Mouse (Mus musculus) naive thymus-derived CD4-positive, alpha-beta T cell, adult 5 months (primary cell): ENCODE data around the gene Stk40. TPM values are rescaled to one million over a fixed set of nuclear protein-coding genes. Genes with fewer than 3 reads are reported as not detected.

Source experiments
- polyA plus RNA-seq: library from polyadenylated mRNA; unstranded; fragments of 100-300 nt; shearing (Covaris generic); gene quantifications from one replicate; pipeline ENCODE4 v1.2.1, GENCODE M21; 2017

Stk40 gene
- 42.3 TPM for polyA plus RNA-seq

GRCm38 (mm10) chr4:126103590-126104068 lies at the start of gene Stk40:
TSS of gene Stk40 (plus strand) at chr4:126103957.

DNA sequence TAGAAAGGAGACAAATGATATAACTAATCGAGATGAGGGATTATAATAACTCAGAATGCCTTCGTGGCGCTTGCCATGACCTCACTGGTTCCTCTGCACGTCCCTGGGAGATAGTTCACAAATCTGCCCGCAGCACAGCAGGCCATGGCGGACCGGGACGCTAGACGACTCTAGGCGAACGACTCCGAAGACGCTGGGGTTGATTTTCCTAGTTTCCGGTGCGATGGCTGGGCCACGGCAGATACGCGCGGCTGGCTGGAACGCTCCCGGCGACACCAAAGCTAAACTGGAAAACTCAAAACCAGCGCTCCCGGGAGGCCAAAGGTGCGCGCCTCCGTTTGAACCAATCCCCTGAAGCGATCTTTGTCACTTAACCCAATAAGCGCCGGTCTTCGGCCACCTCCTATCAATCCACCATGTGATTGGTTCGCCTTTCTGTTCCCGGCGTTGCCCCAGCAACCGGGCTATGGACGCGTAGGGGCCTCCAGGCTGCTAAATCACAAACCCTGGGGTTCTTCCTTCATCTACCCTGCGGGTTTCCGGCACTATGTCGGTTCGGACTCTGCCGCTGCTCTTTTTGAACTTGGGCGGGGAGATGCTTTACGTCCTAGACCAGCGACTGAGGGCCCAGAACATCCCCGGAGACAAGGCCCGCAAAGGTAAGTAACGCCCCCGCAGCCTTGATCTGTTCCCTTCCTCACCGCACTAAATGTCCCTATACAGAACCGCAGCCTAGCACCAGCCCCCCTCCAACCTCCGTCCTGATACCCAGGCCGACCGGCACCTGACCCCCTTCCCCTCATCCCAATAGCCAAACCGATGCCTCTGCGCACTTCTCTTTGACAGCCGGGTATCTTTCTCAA lies 45.4 kb upstream of the Stk40 start, which contains the start of gene Oscp1:
TSS of gene Oscp1 (plus strand) at position 432 of the 863 bp plus-strand sequence.

GRCm38 (mm10) chr4:126096464-126097111 lies 7.2 kb upstream of the Stk40 start, which contains the start of gene Lsm10:
TSS of gene Lsm10 (plus strand) at chr4:126096623.

GRCm38 (mm10) chr4:126147533-126148160 lies 43.9 kb downstream of the Stk40 start, which contains the start of gene Eva1b:
TSS of gene Eva1b (plus strand) at chr4:126147744.

GRCm38 (mm10) chr4:126163067-126163659 lies 59.4 kb downstream of the Stk40 start, which contains the start of gene Sh3d21:
TSS of gene Sh3d21 (minus strand) at chr4:126163491.

Other genes starting within 250 kb of the Stk40 start
- gene Csf3r, start 79.4 kb upstream of the Stk40 start, polyA plus RNA-seq: not detected
- gene Mrps15, start 57.0 kb upstream of the Stk40 start, polyA plus RNA-seq: 81.3 TPM
- 0.07 TPM for gene Oscp1, start 45.4 kb upstream of the Stk40 start, polyA plus RNA-seq
- gene Lsm10, start 7.3 kb upstream of the Stk40 start, polyA plus RNA-seq: 16.6 TPM
- gene Eva1b, start 43.8 kb downstream of the Stk40 start, polyA plus RNA-seq: 20.7 TPM
- gene Sh3d21, start 59.5 kb downstream of the Stk40 start, polyA plus RNA-seq: 0.91 TPM
- gene Thrap3, start 98.8 kb downstream of the Stk40 start, polyA plus RNA-seq: 335 TPM
- gene Map7d1, start 152.4 kb downstream of the Stk40 start, polyA plus RNA-seq: 38.1 TPM
- gene Trappc3, start 158.4 kb downstream of the Stk40 start, polyA plus RNA-seq: 66.7 TPM
- gene Col8a2, start 182.8 kb downstream of the Stk40 start, polyA plus RNA-seq: not detected
- gene Adprhl2, start 217.7 kb downstream of the Stk40 start, polyA plus RNA-seq: 68.9 TPM
- gene Tekt2, start 221.7 kb downstream of the Stk40 start, polyA plus RNA-seq: not detected